Mouse (Mus musculus): Measurements from ENCODE around the gene Pkd1l1. TPM values are rescaled to one million over a fixed set of nuclear protein-coding genes. Genes with fewer than 3 reads are reported as not detected.

Pkd1l1 gene
- polyA plus RNA-seq, 1 experiment: 0.82 TPM

- no peaks in the 10 kb centered on the region; the same call in 1 of the 2 replicates for H3K27me3 ChIP-seq (ENCODE audit: control insufficient read depth, insufficient read depth, low read length, poor library complexity, severe bottlenecking)
- TF ChIP-seq POLR2A (IDR thresholded peaks at IDR 0.05; ENCODE audit: insufficient read depth, low read length) (no peak), CTCF (IDR thresholded peaks at IDR 0.05; ENCODE audit: low read depth, low read length) (no peak), EP300 (IDR thresholded peaks at IDR 0.05; ENCODE audit: insufficient read depth, low read depth, low read length) (no peak)
- H3K27ac ChIP-seq (ENCODE audit: insufficient read depth, low read length): no peak overlapping the region
- no peaks in the 10 kb centered on the region for H3K4me1 ChIP-seq (ENCODE audit: control insufficient read depth, insufficient read depth, low read length)
- H3K4me3 ChIP-seq (ENCODE audit: low read depth, low read length): no peak overlapping the region
- H3K9me3 ChIP-seq (replicated peaks; ENCODE audit: control insufficient read depth, insufficient read depth, low read length, poor library complexity, severe bottlenecking): no peaks in the 10 kb centered on the region
- no peak overlapping the region for H3K9ac ChIP-seq (ENCODE audit: low read depth, poor library complexity, severe bottlenecking)
- no peaks in the 10 kb centered on the region for H3K36me3 ChIP-seq (ENCODE audit: control insufficient read depth, insufficient read depth, low read length, poor library complexity, severe bottlenecking)
These were observed 56.9 kb downstream of the Pkd1l1 start for GRCm38 (mm10) chr11:8916081-8916671.

GRCm38 (mm10) chr11:8882793-8883192, 90.3 kb downstream of the Pkd1l1 start:
- H3K27ac ChIP-seq (ENCODE audit: insufficient read depth, low read length): no peak overlapping the region
- no peaks in the 10 kb centered on the region for H3K27me3 ChIP-seq (ENCODE audit: control insufficient read depth, insufficient read depth, low read length, poor library complexity, severe bottlenecking)
- no peak overlapping the region for H3K9ac ChIP-seq (ENCODE audit: low read depth, poor library complexity, severe bottlenecking)
- H3K4me3 ChIP-seq (ENCODE audit: low read depth, low read length): no peak overlapping the region
- H3K4me1 ChIP-seq (ENCODE audit: control insufficient read depth, insufficient read depth, low read length): no peaks in the 10 kb centered on the region
- 0 out of 2 replicates have a peak, but pooled peaks cover 3% of the 10 kb centered on the region for H3K9me3 ChIP-seq (replicated peaks; ENCODE audit: control insufficient read depth, insufficient read depth, low read length, poor library complexity, severe bottlenecking)
- no peaks in the 10 kb centered on the region for H3K36me3 ChIP-seq (ENCODE audit: control insufficient read depth, insufficient read depth, low read length, poor library complexity, severe bottlenecking)
- TF ChIP-seq CTCF (IDR thresholded peaks at IDR 0.05; ENCODE audit: low read depth, low read length): no peak
- TF ChIP-seq POLR2A (IDR thresholded peaks at IDR 0.05; ENCODE audit: insufficient read depth, low read length): no peak
- TF ChIP-seq EP300 (IDR thresholded peaks at IDR 0.05; ENCODE audit: insufficient read depth, low read depth, low read length): no peak

GRCm38 (mm10) chr11:8881521-8881920, 91.5 kb downstream of the Pkd1l1 start:
- no peaks in the 10 kb centered on the region for H3K27me3 ChIP-seq (ENCODE audit: control insufficient read depth, insufficient read depth, low read length, poor library complexity, severe bottlenecking)
- no peak overlapping the region for H3K9ac ChIP-seq (ENCODE audit: low read depth, poor library complexity, severe bottlenecking)
- H3K9me3 ChIP-seq (replicated peaks; ENCODE audit: control insufficient read depth, insufficient read depth, low read length, poor library complexity, severe bottlenecking): 0 out of 2 replicates have a peak, but pooled peaks cover 3% of the 10 kb centered on the region
- H3K4me1 ChIP-seq (ENCODE audit: control insufficient read depth, insufficient read depth, low read length): no peaks in the 10 kb centered on the region
- TF ChIP-seq POLR2A (IDR thresholded peaks at IDR 0.05; ENCODE audit: insufficient read depth, low read length) (no peak), CTCF (IDR thresholded peaks at IDR 0.05; ENCODE audit: low read depth, low read length) (peak; percentile 44)
- H3K36me3 ChIP-seq (ENCODE audit: control insufficient read depth, insufficient read depth, low read length, poor library complexity, severe bottlenecking): no peaks in the 10 kb centered on the region
- no peak overlapping the region for H3K27ac ChIP-seq (ENCODE audit: insufficient read depth, low read length)
- no peak overlapping the region for H3K4me3 ChIP-seq (ENCODE audit: low read depth, low read length)

- Histone ChIP-seq H3K27ac (ENCODE audit: insufficient read depth, low read length) (no peak overlapping the region), H3K9ac (ENCODE audit: low read depth, poor library complexity, severe bottlenecking) (no peak overlapping the region), H3K4me3 (ENCODE audit: low read depth, low read length) (no peak overlapping the region), H3K4me1 (ENCODE audit: control insufficient read depth, insufficient read depth, low read length) (no peaks in the 10 kb centered on the region), H3K36me3 (ENCODE audit: control insufficient read depth, insufficient read depth, low read length, poor library complexity, severe bottlenecking) (no peaks in the 10 kb centered on the region), H3K9me3 (replicated peaks; ENCODE audit: control insufficient read depth, insufficient read depth, low read length, poor library complexity, severe bottlenecking) (no peaks in the 10 kb centered on the region), H3K27me3 (ENCODE audit: control insufficient read depth, insufficient read depth, low read length, poor library complexity, severe bottlenecking) (no peaks in the 10 kb centered on the region)
- TF ChIP-seq CTCF (IDR thresholded peaks at IDR 0.05; ENCODE audit: low read depth, low read length) (peak; percentile 9), EP300 (IDR thresholded peaks at IDR 0.05; ENCODE audit: insufficient read depth, low read depth, low read length) (no peak)
These were observed 103.0 kb downstream of the Pkd1l1 start for GRCm38 (mm10) chr11:8870115-8870514.

- Histone ChIP-seq H3K27me3 (ENCODE audit: control insufficient read depth, insufficient read depth, low read length, poor library complexity, severe bottlenecking) (no peaks in the 10 kb centered on the region), H3K27ac (ENCODE audit: insufficient read depth, low read length) (no peak overlapping the region), H3K9me3 (replicated peaks; ENCODE audit: control insufficient read depth, insufficient read depth, low read length, poor library complexity, severe bottlenecking) (no peaks in the 10 kb centered on the region), H3K36me3 (ENCODE audit: control insufficient read depth, insufficient read depth, low read length, poor library complexity, severe bottlenecking) (no peaks in the 10 kb centered on the region), H3K9ac (ENCODE audit: low read depth, poor library complexity, severe bottlenecking) (no peak overlapping the region), H3K4me3 (ENCODE audit: low read depth, low read length) (no peak overlapping the region), H3K4me1 (ENCODE audit: control insufficient read depth, insufficient read depth, low read length) (no peaks in the 10 kb centered on the region)
- TF ChIP-seq CTCF (IDR thresholded peaks at IDR 0.05; ENCODE audit: low read depth, low read length): no peak
- TF ChIP-seq EP300 (IDR thresholded peaks at IDR 0.05; ENCODE audit: insufficient read depth, low read depth, low read length): no peak
- TF ChIP-seq POLR2A (IDR thresholded peaks at IDR 0.05; ENCODE audit: insufficient read depth, low read length): no peak
These were observed 107.0 kb downstream of the Pkd1l1 start for GRCm38 (mm10) chr11:8866021-8866420.

GRCm38 (mm10) chr11:8863955-8864675, 109.0 kb downstream of the Pkd1l1 start:
- no peak overlapping the region for H3K4me3 ChIP-seq (ENCODE audit: low read depth, low read length)
- H3K36me3 ChIP-seq (ENCODE audit: control insufficient read depth, insufficient read depth, low read length, poor library complexity, severe bottlenecking): no peaks in the 10 kb centered on the region
- H3K27me3 ChIP-seq (ENCODE audit: control insufficient read depth, insufficient read depth, low read length, poor library complexity, severe bottlenecking): no peaks in the 10 kb centered on the region
- no peaks in the 10 kb centered on the region for H3K4me1 ChIP-seq (ENCODE audit: control insufficient read depth, insufficient read depth, low read length)
- no peak overlapping the region for H3K27ac ChIP-seq (ENCODE audit: insufficient read depth, low read length)
- H3K9ac ChIP-seq (ENCODE audit: low read depth, poor library complexity, severe bottlenecking): no peak overlapping the region
- H3K9me3 ChIP-seq (replicated peaks; ENCODE audit: control insufficient read depth, insufficient read depth, low read length, poor library complexity, severe bottlenecking): no peaks in the 10 kb centered on the region
- TF ChIP-seq EP300 (IDR thresholded peaks at IDR 0.05; ENCODE audit: insufficient read depth, low read depth, low read length): no peak
- TF ChIP-seq POLR2A (IDR thresholded peaks at IDR 0.05; ENCODE audit: insufficient read depth, low read length): no peak

All from ES-Bruce4 (cell line).